Mouse (Mus musculus): ENCODE results near the gene E2f4. TPM values are rescaled to one million over a fixed set of nuclear protein-coding genes. Genes with fewer than 3 reads are reported as not detected.
"Not testable (repeated sequence)": the region's sequence is repeated elsewhere in the genome, so short reads cannot be mapped to it uniquely, and the experiment has no call there.

Gene E2f4
- polyA plus RNA-seq, 3 experiments from 2014 or later = 54.2 to 61.3 (median 55.9) TPM

DNA sequence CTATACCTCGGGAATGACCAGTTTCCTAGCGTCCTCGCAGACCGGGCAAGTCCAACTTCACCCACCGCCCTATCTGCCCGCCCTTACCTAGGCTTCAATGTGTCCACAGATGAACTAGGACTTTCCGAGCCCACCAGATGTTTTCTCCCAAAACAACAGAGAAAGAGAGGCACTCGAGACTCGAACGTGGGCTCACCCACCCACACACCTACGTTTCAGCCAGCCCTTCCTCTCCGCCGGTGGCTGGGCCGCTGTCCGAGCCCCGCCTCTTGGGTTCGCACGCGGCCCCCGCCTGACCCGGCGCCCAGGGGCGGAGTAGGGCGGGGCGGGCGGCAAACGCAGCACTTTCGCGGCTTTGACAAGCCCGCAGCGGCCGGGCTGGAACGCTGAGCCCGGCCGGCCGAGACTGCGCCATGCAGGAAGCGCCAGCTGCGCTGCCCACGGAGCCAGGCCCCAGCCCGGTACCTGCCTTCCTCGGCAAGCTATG lies 28.0 kb upstream of the E2f4 start, which contains the start of gene Hsf4:
Hsf4 (plus strand) TSS at position 341 of the 487 bp plus-strand sequence.
- ATAC-seq = no peak

GRCm38 (mm10) chr8:105270101-105270915 lies 27.2 kb upstream of the E2f4 start:
- ATAC-seq = no peak

- ATAC-seq = no peak
Measured at GRCm38 (mm10) chr8:105270916-105271186, 26.6 kb upstream of the E2f4 start.

DNA sequence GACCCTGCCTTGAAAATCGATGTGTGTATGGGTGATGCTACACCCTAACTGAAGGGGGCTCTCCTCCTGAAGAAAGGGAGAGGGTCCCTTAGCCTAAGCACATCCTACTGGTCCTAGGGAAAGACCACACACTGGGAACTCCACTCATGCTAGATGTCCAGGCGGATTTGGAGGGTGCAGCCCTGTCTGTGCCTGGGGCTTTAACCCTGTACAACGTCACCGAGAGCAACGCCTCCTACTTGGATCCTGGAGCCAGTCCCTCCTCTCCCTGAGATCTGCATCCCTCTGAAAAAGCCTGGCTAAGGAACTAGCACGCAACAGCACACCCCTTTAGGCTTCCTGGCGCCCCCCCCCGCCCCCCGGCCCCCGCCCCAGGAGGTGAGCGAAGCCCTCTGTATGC lies 22.1 kb upstream of the E2f4 start:
- ATAC-seq = no peak

DNA sequence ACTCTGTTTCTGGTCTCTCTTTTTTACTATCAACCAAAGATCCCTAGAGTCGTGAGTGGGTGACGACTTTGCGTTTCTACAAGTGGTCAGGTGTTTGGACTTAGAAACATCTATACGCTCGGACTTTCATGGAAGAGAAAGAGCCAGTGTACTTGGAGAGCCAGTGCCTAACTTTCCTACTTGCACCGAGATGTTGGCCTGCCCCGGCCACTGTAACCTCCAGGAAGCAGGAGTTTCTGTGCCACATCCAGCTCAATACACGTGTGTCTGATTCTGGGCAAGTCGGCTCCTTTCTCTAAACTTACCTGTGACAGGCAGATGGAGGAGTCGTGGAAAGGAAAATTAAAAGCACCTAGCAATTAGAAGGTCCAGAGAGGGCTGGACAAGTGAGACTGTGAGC lies 21.6 kb upstream of the E2f4 start, which contains the start of gene Nol3:
Nol3 (plus strand) TSS at position 301 of the 400 bp plus-strand sequence.
- ATAC-seq = no peak

- ATAC-seq = no peak
Measured at GRCm38 (mm10) chr8:105276292-105277120, 21.0 kb upstream of the E2f4 start.

DNA sequence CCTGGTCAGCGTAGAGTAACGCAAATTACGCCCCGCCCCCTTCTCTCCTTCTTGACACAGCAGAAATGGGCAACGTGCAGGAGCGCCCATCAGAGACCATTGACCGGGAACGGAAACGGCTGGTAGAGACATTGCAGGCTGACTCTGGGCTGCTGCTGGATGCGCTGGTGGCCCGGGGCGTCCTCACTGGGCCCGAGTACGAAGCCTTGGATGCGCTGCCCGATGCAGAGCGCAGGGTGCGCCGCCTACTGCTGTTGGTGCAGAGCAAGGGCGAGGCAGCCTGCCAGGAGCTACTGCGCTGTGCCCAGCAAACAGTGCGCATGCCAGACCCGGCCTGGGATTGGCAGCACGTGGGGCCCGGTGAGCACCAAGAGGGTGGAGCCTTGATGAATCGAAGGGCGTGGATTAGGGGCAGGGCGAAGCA lies 18.5 kb upstream of the E2f4 start:
- ATAC-seq = peak; percentile 61

GRCm38 (mm10) chr8:105280567-105280966 lies 16.9 kb upstream of the E2f4 start:
- ATAC-seq = no peak

- ATAC-seq = no peak
Measured at GRCm38 (mm10) chr8:105281821-105282220, 15.6 kb upstream of the E2f4 start.

DNA sequence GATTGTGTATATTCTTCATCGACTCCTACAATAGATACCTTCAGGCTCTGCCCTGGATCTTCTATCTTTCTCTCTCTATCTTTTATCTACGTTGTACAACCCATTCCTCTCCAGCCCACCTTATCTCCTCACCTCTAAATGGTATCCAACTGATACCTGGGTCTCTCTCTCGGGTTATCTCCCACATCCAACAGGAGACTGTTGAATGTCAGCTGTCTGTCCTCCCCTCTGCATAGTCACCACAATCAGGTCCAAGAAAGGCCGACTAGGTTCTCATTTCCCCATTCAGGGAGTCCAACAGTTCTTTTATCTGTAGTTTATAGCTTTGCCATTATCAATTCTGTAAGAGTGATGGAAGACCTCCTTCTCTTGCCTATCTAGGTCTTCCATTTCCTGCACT lies 15.2 kb upstream of the E2f4 start:
- ATAC-seq = no peak

GRCm38 (mm10) chr8:105283074-105283473 lies 14.4 kb upstream of the E2f4 start:
- ATAC-seq = peak; percentile 63

- ATAC-seq = no peak
Measured at GRCm38 (mm10) chr8:105285514-105285913, 11.9 kb upstream of the E2f4 start.

DNA sequence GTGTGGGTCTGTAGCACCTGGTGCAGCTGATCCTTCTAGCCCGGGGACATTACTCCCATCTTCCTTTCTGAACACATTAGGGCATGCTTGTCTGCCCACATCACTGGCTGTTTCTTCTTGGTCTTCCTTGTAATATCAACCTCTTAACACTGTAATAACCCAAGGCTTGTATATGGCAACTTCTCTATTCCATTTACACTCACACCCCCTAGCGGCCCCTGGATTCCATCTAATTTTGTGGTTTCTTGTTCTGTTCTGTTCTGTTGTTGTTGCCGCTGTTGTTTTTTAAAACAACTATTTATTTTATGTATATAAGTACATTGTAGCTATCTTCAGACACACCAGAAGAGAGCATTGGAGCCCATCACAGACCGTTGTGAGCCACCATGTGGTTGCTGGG lies 10.6 kb upstream of the E2f4 start:
- ATAC-seq = no peak

DNA sequence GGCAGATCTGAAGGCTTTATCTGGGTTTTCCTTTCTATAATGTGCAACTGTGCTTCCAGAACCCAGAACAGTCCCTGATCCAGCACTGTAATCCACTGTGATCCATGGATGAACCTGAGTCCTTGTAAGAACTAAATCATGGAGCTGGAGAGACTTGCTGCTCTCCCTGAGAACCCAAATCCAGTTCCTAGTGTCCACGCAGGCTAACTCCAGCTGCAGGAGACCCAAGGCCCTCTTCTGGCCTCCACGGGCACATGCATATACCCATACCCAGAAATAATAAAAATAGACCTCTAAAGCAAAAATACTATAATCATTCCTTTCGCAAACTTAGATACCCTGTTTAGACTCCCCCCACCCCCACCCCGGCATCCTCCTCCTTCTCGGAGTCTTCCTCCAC lies 9.2 kb upstream of the E2f4 start:
- no peak for ATAC-seq

DNA sequence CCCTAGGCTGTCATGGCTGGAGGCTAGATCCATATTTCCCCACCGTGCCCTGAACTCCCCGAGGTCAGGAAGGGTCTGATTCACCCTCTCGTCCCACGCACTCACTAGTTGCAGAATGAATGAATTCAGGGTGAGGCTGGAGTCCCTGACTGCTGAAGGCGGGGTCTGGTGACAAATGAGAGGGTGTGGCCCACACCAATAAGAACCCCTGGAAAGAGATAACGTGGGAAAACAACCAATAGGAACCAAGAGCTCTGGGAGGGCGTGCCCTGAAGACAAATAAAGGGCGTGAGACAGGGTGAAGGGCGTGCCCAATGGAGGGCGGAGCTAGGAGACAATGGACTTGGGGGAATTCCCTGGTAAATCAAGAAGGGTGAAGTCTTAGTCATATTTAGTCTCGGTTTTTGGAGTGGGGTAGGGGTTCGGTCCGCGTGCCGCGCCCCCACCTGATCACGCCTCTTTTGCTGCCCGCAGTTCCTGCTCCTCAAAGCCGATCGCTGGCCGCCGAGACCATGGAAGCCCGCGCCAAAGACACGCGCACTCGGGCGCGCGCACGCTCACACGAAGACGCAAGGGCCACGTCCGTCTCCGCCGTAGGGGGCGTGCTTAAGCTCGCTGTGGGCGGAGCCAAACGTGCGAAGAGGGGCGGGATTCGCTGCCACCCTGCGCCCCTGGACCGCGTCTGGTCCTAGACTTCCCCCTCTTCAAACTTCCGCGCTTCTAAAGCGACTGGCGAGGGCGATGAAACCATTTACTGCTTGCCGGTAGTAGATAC lies 8.3 kb upstream of the E2f4 start:
- ATAC-seq = peak; percentile 91

- no peak for ATAC-seq
Measured at GRCm38 (mm10) chr8:105289805-105290460, 7.5 kb upstream of the E2f4 start, which contains the start of gene 4931428F04Rik. TSS of gene 4931428F04Rik (minus strand) at chr8:105289864.

DNA sequence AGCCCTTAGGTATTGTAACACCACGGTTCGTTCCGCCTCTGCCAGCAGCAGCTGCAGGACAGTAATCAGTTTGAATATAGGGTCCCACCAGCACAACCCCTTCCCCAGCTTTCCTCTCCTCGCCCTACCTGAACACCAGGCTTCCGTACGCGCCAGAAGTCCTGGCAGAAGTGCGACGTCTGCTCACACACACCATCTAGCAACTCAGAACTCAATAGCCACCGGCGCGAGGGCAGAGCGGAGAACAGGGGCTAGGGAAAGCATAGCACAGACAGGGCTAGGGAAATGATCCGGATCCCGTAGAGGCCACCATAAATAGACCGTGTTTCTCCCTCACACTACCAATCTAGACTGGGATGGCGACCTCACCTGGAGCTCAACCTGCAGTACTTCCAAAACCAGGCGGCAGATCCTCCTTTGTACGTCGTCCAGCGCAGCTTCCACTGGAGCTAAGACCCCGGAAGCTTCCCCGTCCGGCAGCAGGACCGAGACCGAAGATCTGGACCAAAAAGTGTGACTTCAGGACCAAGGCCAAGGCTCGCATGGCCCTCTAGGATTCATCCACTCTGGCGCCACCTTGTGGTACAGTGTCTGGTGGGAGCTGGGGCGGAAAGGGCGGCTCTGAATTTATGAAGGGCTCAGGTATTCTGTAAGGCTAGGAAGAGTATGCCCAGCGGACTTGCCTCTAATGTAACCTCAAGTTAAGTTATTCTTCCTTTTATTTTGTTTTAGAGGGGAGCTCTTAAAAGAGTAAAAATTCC lies 6.7 kb upstream of the E2f4 start:
- ATAC-seq = peak; percentile 22

GRCm38 (mm10) chr8:105291364-105291763 lies 6.1 kb upstream of the E2f4 start:
- ATAC-seq = not testable (repeated sequence)

GRCm38 (mm10) chr8:105291802-105292201 lies 5.7 kb upstream of the E2f4 start:
- not testable (repeated sequence) for ATAC-seq

- no peak for ATAC-seq
Measured at GRCm38 (mm10) chr8:105292471-105292870, 5.0 kb upstream of the E2f4 start.

DNA sequence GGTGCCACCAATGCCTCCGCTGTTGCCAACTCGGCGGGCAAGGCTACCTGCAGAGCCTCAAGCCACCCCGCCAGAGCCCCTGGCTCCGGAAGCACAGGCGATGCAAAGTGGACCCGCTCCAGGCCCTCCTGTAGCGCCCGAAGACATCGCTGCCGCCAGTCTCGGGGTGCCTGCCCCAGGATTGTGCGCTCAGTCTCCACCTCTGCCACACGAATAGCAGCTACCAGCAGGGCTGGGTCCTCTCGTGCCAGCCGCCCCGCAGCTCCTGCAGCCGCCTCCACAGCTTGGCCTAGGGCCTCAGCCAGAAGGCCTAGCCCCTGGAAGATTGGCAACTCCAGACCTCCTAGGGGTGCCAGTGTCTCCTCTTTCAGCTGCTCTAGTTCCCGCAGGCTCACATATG lies 4.1 kb upstream of the E2f4 start:
- ATAC-seq = no peak

Measured in inflammation-experienced regulatory T-cells, adult 6 months (primary cell).